ENCODE assay signal across 22 mouse cellular contexts in the genomic region with DNA sequence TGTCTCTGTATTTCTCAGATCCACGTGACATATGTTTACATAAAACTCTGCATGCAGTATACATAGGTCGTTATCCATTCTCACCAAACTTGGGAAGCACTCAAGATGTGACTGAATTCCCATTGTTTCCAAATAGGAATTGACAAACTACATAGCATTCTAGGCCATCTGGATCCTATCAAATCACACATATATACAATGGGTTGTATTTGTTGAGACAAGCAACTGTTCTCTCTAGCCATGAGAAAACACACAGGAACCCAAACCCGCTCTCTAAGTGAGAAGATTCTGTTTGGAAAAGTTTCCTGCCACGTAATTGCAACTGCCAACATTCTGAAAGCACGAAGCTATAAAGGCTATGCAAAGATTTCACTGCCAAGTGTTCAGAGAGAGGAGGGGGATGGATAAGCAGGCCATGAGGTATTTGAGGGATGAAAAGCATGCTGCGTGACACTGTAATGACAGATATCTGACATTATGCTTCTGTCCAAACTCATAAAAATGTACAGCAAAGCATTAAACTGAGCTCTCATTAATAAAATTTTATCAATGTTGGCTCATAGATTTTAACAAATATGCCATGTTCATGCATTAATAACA.
DNase-seq lines count a peak whose midpoint lies in the region; ATAC-seq and TF ChIP-seq lines count a peak whose summit lies in the region.
"Had no signal": no experiment of that assay in that cellular context is flagged by ENCODE, and none has a peak within 500 bp of the region (broad histone marks: within the 10 kb centered on the region; RNA-seq: fewer than 3 reads in every experiment).

No protein-coding gene starts in this region.

- no peaks in the 10 kb centered on the region for H3K36me3 ChIP-seq in heart, embryonic 13.5 days
- H3K36me3 ChIP-seq in heart, embryonic 11.5 days (ENCODE audit: control insufficient read depth, insufficient read depth, low read length) = no peaks in the 10 kb centered on the region
- H3K36me3 ChIP-seq in limb, embryonic 14.5 days (ENCODE audit: control insufficient read depth, insufficient read depth, low read length) = no peaks in the 10 kb centered on the region
- H3K36me3 ChIP-seq in limb, embryonic 10.5 days = no peaks in the 10 kb centered on the region
- no peaks in the 10 kb centered on the region for H3K36me3 ChIP-seq in embryonic facial prominence, embryonic 14.5 days (ENCODE audit: control insufficient read depth, insufficient read depth, low read length)
- H3K36me3 ChIP-seq in stomach, embryonic 14.5 days (ENCODE audit: control insufficient read depth, insufficient read depth, low read length) = no peaks in the 10 kb centered on the region
- H3K36me3 ChIP-seq: G1E; hindbrain, embryonic 10.5 days; midbrain, embryonic 10.5 days had no signal

- H3K27me3 ChIP-seq in heart, embryonic 13.5 days (replicated peaks) = no peaks in the 10 kb centered on the region
- H3K27me3 ChIP-seq in heart, embryonic 11.5 days (ENCODE audit: control insufficient read depth, insufficient read depth, low read length) = no peaks in the 10 kb centered on the region
- no peaks in the 10 kb centered on the region for H3K27me3 ChIP-seq in limb, embryonic 14.5 days (ENCODE audit: control insufficient read depth, insufficient read depth, low read length)
- H3K27me3 ChIP-seq in limb, embryonic 10.5 days (ENCODE audit: low read depth, poor library complexity, severe bottlenecking) = no peaks in the 10 kb centered on the region
- no peaks in the 10 kb centered on the region for H3K27me3 ChIP-seq in embryonic facial prominence, embryonic 14.5 days (replicated peaks; ENCODE audit: control insufficient read depth, insufficient read depth, low read length)
- no peaks in the 10 kb centered on the region for H3K27me3 ChIP-seq in stomach, embryonic 14.5 days (ENCODE audit: control insufficient read depth, insufficient read depth, low read length)
- H3K27me3 ChIP-seq: CH12.LX, Patski had no signal

- no peak overlapping the region for H3K4me3 ChIP-seq in heart, embryonic 13.5 days
- no peak overlapping the region for H3K4me3 ChIP-seq in heart, embryonic 11.5 days (ENCODE audit: low read depth, low read length)
- no peak overlapping the region for H3K4me3 ChIP-seq in limb, embryonic 14.5 days (replicated peaks; ENCODE audit: low read length)
- no peak overlapping the region for H3K4me3 ChIP-seq in limb, embryonic 10.5 days
- no peak overlapping the region for H3K4me3 ChIP-seq in embryonic facial prominence, embryonic 14.5 days (ENCODE audit: low read depth, low read length)
- H3K4me3 ChIP-seq in stomach, embryonic 14.5 days (ENCODE audit: low read depth, low read length) = no peak overlapping the region
- H3K4me3 ChIP-seq: erythroblast, embryonic 14.5 days; hindbrain, embryonic 10.5 days; midbrain, embryonic 10.5 days had no signal

- H3K4me1 ChIP-seq in heart, embryonic 13.5 days = peaks cover 11% of the 10 kb centered on the region; the same call in 1 of the 2 replicates
- no peaks in the 10 kb centered on the region for H3K4me1 ChIP-seq in heart, embryonic 11.5 days (ENCODE audit: control insufficient read depth, insufficient read depth, low read length)
- H3K4me1 ChIP-seq in limb, embryonic 14.5 days (ENCODE audit: control insufficient read depth, insufficient read depth, low read length) = no peaks in the 10 kb centered on the region
- peaks cover 5% of the 10 kb centered on the region for H3K4me1 ChIP-seq in limb, embryonic 10.5 days
- H3K4me1 ChIP-seq in embryonic facial prominence, embryonic 14.5 days (ENCODE audit: control insufficient read depth, insufficient read depth, low read length) = no peaks in the 10 kb centered on the region
- H3K4me1 ChIP-seq in stomach, embryonic 14.5 days (ENCODE audit: control insufficient read depth, insufficient read depth, low read length) = 0 out of 2 replicates have a peak, but pooled peaks cover 2% of the 10 kb centered on the region
- H3K4me1 ChIP-seq: hindbrain, embryonic 10.5 days; midbrain, embryonic 10.5 days had no signal

- no peak overlapping the region for H3K4me2 ChIP-seq in heart, embryonic 13.5 days
- no peak overlapping the region for H3K4me2 ChIP-seq in heart, embryonic 11.5 days
- H3K4me2 ChIP-seq in limb, embryonic 14.5 days (replicated peaks; ENCODE audit: low read depth, low read length, severe bottlenecking) = no peak overlapping the region
- H3K4me2 ChIP-seq in embryonic facial prominence, embryonic 14.5 days (ENCODE audit: low read depth, low read length) = no peak overlapping the region
- H3K4me2 ChIP-seq in stomach, embryonic 14.5 days (replicated peaks; ENCODE audit: low read depth, low read length) = 0 out of 2 replicates have a peak overlapping the region, but pooled peaks have one; percentile 3

- DNase-seq in limb, embryonic 14.5 days (ENCODE audit: low spot score) = peak; percentile 30
- DNase-seq in limb, embryonic 10.5 days (ENCODE audit: low spot score) = no peak
- DNase-seq in embryonic facial prominence, embryonic 14.5 days (ENCODE audit: low spot score) = peak; percentile 55
- no peak for DNase-seq in left cerebral cortex, adult 11 months (ENCODE audit: low spot score)
- DNase-seq: adrenal gland, postnatal 36 days; B cell, adult 2 months; cerebellum, adult 11 months; cerebellum, adult 9-11 months; kidney, adult 18-20 months; left cerebral cortex, postnatal 4 days; right cerebral cortex, adult 18-20 months; right cerebral cortex, postnatal 4 days had no signal

- 0 out of 2 replicates have a peak overlapping the region, but pooled peaks have one; percentile 36 for H3K27ac ChIP-seq in heart, embryonic 13.5 days (replicated peaks)
- H3K27ac ChIP-seq in heart, embryonic 11.5 days (ENCODE audit: low read depth, low read length) = no peak overlapping the region
- H3K27ac ChIP-seq in limb, embryonic 14.5 days (replicated peaks; ENCODE audit: low read depth, low read length) = no peak overlapping the region
- no peak overlapping the region for H3K27ac ChIP-seq in limb, embryonic 10.5 days
- no peak overlapping the region for H3K27ac ChIP-seq in embryonic facial prominence, embryonic 14.5 days (replicated peaks; ENCODE audit: low read depth, low read length)
- peak overlapping the region; percentile 66 for H3K27ac ChIP-seq in stomach, embryonic 14.5 days (ENCODE audit: low read length)
- H3K27ac ChIP-seq: hindbrain, embryonic 10.5 days; midbrain, embryonic 10.5 days had no signal

- no peak for ATAC-seq in heart, embryonic 13.5 days (ENCODE audit: extremely low read depth, insufficient number of reproducible peaks, low FRiP score, low TSS enrichment)
- no peak for ATAC-seq in heart, embryonic 11.5 days (replicated peaks; ENCODE audit: insufficient number of reproducible peaks, low FRiP score, low TSS enrichment)
- 0 out of 2 replicates have a peak, but pooled peaks have one; percentile 30 for ATAC-seq in limb, embryonic 14.5 days (ENCODE audit: low FRiP score, low read depth)
- no peak for ATAC-seq in embryonic facial prominence, embryonic 14.5 days (ENCODE audit: low read depth)
- ATAC-seq in stomach, embryonic 14.5 days (ENCODE audit: insufficient number of reproducible peaks, insufficient read depth, low FRiP score, low read depth) = peak; percentile 61; the same call in 1 of the 2 replicates
- ATAC-seq: hindbrain, embryonic 16.5 days; Patski had no signal

- no peaks in the 10 kb centered on the region for H3K9me3 ChIP-seq in heart, embryonic 13.5 days
- H3K9me3 ChIP-seq in heart, embryonic 11.5 days (replicated peaks; ENCODE audit: control insufficient read depth, low read length) = no peaks in the 10 kb centered on the region
- H3K9me3 ChIP-seq in limb, embryonic 14.5 days (ENCODE audit: control insufficient read depth, low read length) = no peaks in the 10 kb centered on the region
- no peaks in the 10 kb centered on the region for H3K9me3 ChIP-seq in limb, embryonic 10.5 days (replicated peaks)
- no peaks in the 10 kb centered on the region for H3K9me3 ChIP-seq in embryonic facial prominence, embryonic 14.5 days (ENCODE audit: control insufficient read depth, low read length)
- no peaks in the 10 kb centered on the region for H3K9me3 ChIP-seq in stomach, embryonic 14.5 days (ENCODE audit: control insufficient read depth, low read depth, low read length)
- H3K9me3 ChIP-seq: hindbrain, embryonic 10.5 days; midbrain, embryonic 10.5 days had no signal

- whole genome bisulfite sequencing in heart, embryonic 13.5 days = 32% methylated on average over 6 of the region's 6 CpGs
- 48% methylated on average over 6 of the region's 6 CpGs for WGBS in heart, embryonic 11.5 days (ENCODE audit: insufficient replicate concordance)
- WGBS in limb, embryonic 14.5 days = 43% methylated on average over 6 of the region's 6 CpGs
- WGBS in limb, embryonic 10.5 days = 77% methylated on average over 6 of the region's 6 CpGs
- WGBS in embryonic facial prominence, embryonic 14.5 days = 44% methylated on average over 6 of the region's 6 CpGs
- WGBS in stomach, embryonic 14.5 days = 30% methylated on average over 6 of the region's 6 CpGs

- no peak for TF ChIP-seq POLR2A in limb, embryonic 14.5 days (IDR thresholded peaks at IDR 0.05; ENCODE audit: borderline replicate concordance, extremely low read depth, insufficient read depth, insufficient read length)

- no peak overlapping the region for H3K9ac ChIP-seq in heart, embryonic 13.5 days
- H3K9ac ChIP-seq in heart, embryonic 11.5 days (ENCODE audit: low read depth, low read length) = no peak overlapping the region
- no peak overlapping the region for H3K9ac ChIP-seq in limb, embryonic 14.5 days (ENCODE audit: low read depth, low read length, severe bottlenecking)
- no peak overlapping the region for H3K9ac ChIP-seq in embryonic facial prominence, embryonic 14.5 days (ENCODE audit: low read depth, low read length)
- H3K9ac ChIP-seq in stomach, embryonic 14.5 days (replicated peaks; ENCODE audit: low read depth, low read length) = no peak overlapping the region

Comparison
In these comparisons a context has a peak if more than half of its experiments do, and no peak if none do; other contexts are left out.
1. H3K27ac ChIP-seq: peak in heart, embryonic 13.5 days (single experiment) and stomach, embryonic 14.5 days (single experiment); none in heart, embryonic 11.5 days (single experiment), limb, embryonic 14.5 days (single experiment), limb, embryonic 10.5 days (single experiment) and embryonic facial prominence, embryonic 14.5 days (single experiment).
2. DNase-seq: peak in limb, embryonic 14.5 days (single experiment) and embryonic facial prominence, embryonic 14.5 days (single experiment); none in limb, embryonic 10.5 days (single experiment) and left cerebral cortex, adult 11 months (single experiment).
3. ATAC-seq: peak in limb, embryonic 14.5 days (single experiment) and stomach, embryonic 14.5 days (single experiment); none in heart, embryonic 13.5 days (single experiment), heart, embryonic 11.5 days (single experiment) and embryonic facial prominence, embryonic 14.5 days (single experiment).